Mouse (Mus musculus) CD4-positive, CD25-positive, alpha-beta regulatory T cell (primary cell): Measurements from ENCODE around the gene Calm3. TPM values are rescaled to one million over a fixed set of nuclear protein-coding genes. Genes with fewer than 3 reads are reported as not detected.

Experiments used
- polyA plus RNA-seq: library from polyadenylated mRNA; unstranded; fragments of 100-300 nt; shearing (Covaris generic); gene quantifications from one replicate; pipeline ENCODE4 v1.2.1, GENCODE M21; 2017

The Calm3 gene
- 135 TPM for polyA plus RNA-seq

DNA sequence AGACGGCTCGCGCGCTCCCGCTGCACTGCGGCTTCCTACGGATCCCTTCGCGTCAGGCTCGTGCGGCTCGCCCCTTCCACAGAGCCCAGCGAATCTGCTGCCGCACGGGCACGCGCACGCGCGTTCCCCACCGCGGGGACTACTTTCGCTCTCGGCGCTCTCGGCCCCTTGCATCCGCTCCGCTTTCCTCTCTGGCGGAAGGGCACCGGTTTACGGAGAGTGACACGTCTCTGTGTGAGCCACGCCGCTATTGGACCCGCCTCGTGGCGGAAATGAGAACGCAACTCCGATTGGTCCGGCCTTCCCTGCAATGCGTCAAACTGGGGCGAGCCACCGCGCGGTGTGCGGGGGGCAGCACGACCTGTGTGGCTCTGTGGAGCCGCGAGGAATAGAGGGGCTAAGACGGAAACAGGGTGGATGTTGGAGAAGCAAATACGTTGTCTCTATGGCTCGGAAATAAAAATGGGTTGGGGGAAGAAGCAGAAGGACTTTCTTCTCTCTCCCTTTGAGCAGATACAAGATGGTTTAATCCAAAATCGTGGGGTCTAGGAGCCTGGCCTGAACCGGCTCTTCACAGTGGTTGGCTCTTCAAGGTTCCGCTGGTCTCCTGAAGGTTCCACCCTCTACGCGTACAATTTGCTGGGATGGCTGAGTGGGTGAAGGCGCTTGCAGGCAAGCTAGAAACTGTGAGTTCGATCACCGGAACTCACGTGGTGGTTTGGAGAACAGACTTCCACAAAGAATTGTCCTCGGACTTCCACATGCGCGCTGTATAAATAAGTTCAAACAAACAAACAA, at the start of gene Calm3:
Gene Calm3, minus strand, starts transcription at position 78 of the 798 bp plus-strand sequence.

DNA sequence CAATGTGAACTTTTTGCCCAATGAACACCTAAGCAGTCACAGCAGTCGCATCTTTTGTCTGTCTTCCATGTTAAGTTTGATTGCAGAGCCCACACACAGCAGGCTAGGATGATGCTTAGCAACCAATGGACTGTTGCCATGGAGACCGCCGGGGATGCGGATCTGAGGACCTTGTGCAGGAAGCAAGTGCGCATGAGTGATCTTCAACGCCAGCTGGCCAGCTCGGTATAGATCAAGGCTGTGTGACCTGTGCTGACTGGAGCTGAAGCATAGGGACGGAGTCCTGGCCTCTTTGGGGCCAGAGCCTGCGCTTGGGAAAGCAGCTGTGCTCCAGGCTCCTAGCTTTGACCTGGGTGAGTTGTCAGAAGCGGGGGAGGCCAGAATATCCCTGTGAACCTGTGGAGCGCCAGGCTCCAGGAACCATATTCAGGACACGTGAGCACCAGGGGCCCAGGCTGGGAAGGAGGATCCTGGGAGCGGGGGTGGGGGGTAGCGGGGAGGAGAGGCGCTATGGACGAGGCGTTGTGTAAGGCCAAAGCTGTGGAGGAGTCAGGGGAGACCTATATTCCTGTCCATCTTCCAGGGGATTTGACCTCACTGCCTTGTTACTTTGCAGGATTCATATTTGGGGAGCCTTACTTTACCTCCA, 35.7 kb upstream of the Calm3 start, which contains the start of gene Pnmal1:
Gene Pnmal1, plus strand, starts transcription at position 141 of the 649 bp plus-strand sequence.

DNA sequence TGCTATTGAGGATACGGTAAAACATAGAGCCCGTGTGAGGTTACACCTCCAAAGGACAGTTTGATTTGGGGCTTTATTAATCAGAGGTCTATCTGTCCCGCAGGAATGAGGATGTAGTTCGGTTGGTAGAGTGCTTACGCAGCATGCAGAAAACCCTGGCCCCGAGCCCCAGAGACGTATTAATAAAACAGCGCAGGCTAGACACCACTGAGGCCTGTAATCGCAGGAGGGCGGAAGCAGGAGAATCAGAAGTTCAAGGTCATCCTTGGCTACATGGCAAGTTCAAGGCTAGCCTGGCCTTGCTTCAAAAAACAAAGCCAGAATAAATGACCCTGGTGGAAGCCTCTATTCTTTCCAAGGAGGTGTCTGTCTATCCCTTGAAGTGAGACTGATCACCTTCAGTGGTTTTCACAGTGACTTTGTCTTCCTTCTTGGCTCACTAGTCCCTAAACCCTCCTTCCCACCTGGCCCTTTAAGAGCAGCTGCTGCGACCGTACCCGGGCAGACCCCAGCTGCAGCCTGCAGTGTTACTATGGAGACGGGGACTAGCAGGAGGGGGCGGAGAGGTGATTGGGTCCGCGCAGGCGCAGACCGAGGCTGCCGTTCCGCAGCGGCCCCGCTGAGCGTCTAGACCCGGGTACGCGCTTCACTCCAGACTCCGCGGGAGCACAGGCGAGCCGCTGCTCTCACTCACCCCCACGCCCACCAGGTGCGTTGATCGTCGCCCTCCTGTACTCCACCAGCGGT, 20.3 kb upstream of the Calm3 start, which contains the start of gene Pnmal2:
Gene Pnmal2, plus strand, starts transcription at position 622 of the 747 bp plus-strand sequence.

DNA sequence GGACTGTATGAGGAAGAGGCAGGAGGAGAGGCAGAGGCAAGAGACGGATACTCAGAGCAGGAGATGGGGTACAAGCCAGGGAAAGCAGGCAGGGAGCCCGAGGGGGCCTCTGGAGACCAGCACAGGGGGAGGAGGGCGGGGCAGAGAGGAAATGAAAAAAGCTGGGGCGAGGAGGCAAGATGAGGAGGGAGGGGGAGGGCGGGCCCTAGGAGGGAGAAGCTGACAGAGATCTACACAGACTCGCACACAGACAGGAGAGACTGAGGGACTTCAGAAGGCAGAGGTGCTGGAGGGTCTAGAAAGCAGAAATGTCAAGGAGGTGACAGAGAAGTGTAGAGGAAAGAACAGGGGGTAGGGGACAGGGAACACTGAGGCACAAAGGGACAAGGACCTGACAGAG, 17.6 kb downstream of the Calm3 start, which contains the start of gene Ptgir:
Gene Ptgir, plus strand, starts transcription at position 210 of the 400 bp plus-strand sequence.

DNA sequence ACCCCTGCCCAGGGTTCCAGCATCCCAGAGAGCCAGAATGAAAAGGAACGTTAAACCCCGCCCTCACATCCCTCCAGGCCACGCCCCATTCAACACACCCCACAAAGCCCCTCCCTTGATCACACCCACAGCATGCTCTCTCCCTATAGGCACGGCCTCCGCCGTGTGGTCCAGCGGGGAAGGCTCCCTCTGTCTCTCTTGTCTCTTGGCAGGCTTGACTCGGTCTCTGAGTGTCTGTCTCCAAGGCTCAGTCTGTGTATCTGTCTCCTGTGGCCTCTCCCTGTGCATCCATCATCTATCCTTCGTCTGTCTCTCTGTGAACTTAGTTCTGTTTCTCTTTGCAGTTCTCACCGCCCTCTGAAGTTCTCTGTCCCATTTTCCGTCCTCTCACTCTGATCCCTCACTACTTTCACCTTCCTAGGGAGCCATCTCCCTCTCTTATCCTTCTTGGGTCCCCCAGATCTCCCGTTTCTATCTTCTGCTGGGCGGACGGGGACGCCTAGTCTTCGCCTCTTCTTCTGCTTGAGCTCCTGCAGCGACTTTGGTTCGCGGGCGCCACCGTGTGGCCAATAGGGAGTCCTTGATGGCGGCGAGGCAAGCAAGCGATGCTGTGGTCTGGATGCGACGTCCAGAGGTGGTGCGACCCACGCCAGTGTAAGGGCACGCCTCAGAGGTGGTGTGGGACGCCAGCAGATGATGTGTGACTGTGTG, 32.1 kb downstream of the Calm3 start, which contains the start of gene Gng8:
Gene Gng8, plus strand, starts transcription at position 146 of the 711 bp plus-strand sequence.

DNA sequence AGATGAGACGGTGACA, 48.8 kb downstream of the Calm3 start, which contains the start of gene Dact3:
Gene Dact3, plus strand, starts transcription at position 8 of the 16 bp plus-strand sequence.

Other genes starting within 250 kb of the Calm3 start
- gene Ceacam15, start 248.4 kb downstream of the Calm3 start, polyA plus RNA-seq: 1.1 TPM
- gene Ceacam9, start 202.2 kb downstream of the Calm3 start, polyA plus RNA-seq: not detected
- 195 TPM for gene Ap2s1, start 185.7 kb downstream of the Calm3 start, polyA plus RNA-seq
- gene Slc1a5, start 142.8 kb downstream of the Calm3 start, polyA plus RNA-seq: 349 TPM
- 84.7 TPM for gene Strn4, start 108.2 kb downstream of the Calm3 start, polyA plus RNA-seq
- 25.6 TPM for gene Fkrp, start 107.4 kb downstream of the Calm3 start, polyA plus RNA-seq
- gene Prkd2, start 81.2 kb downstream of the Calm3 start, polyA plus RNA-seq: 220 TPM
- gene Dact3, start 48.8 kb downstream of the Calm3 start, polyA plus RNA-seq: 0.12 TPM
- not detected for gene Gng8, start 32.3 kb downstream of the Calm3 start, polyA plus RNA-seq
- gene Ptgir, start 17.6 kb downstream of the Calm3 start, polyA plus RNA-seq: 10.5 TPM
- not detected for gene Pnmal2, start 20.6 kb upstream of the Calm3 start, polyA plus RNA-seq
- gene Pnmal1, start 35.6 kb upstream of the Calm3 start, polyA plus RNA-seq: not detected
- gene Gm42372, start 59.0 kb upstream of the Calm3 start, polyA plus RNA-seq: 3.3 TPM
- 0.13 TPM for gene Ccdc8, start 68.6 kb upstream of the Calm3 start, polyA plus RNA-seq
- gene Ppp5c, start 103.8 kb upstream of the Calm3 start, polyA plus RNA-seq: 136 TPM
- gene Hif3a, start 138.3 kb upstream of the Calm3 start, polyA plus RNA-seq: 0.71 TPM
- gene Psg16, start 149.9 kb upstream of the Calm3 start, polyA plus RNA-seq: 0.68 TPM
- not detected for gene Ceacam3, start 226.2 kb upstream of the Calm3 start, polyA plus RNA-seq